Mouse (Mus musculus) hindbrain, embryonic 16.5 days (tissue): ENCODE results near the gene Fam114a1. TPM values are rescaled to one million over a fixed set of nuclear protein-coding genes. Genes with fewer than 3 reads are reported as not detected.

Experiments used
- ATAC-seq: fragments of 200-750 bp; cut with Nextera tagmentation; 2 replicates; pipeline ENCODE4 v1.8.0; 2017; ENCODE audit warnings: moderate TSS enrichment, moderate library complexity
- H3K27ac ChIP-seq: fragments of 300-500 bp; sonication (generic); 2 replicates; pipeline ENCODE4 v1.5.1; 2014; ENCODE audit warnings: low read depth, mild to moderate bottlenecking, control low read depth, low read length, moderate library complexity
- H3K27me3 ChIP-seq: fragments of 300-500 bp; sonication (generic); replicated peaks from 2 replicates; pipeline ENCODE4 v1.6.1; 2014; ENCODE audit warnings: low read length; ENCODE audit not compliant: control insufficient read depth, insufficient read depth
- H3K36me3 ChIP-seq: fragments of 300-500 bp; sonication (generic); 2 replicates; pipeline ENCODE4 v1.6.1; 2014; ENCODE audit warnings: mild to moderate bottlenecking, low read length, moderate library complexity, mixed read lengths; ENCODE audit not compliant: control insufficient read depth, insufficient read depth
- H3K4me1 ChIP-seq: fragments of 300-500 bp; sonication (generic); 2 replicates; pipeline ENCODE4 v1.6.1; 2014; ENCODE audit warnings: low read depth, low read length; ENCODE audit not compliant: control insufficient read depth, insufficient read depth
- H3K4me2 ChIP-seq: fragments of 300-500 bp; sonication (generic); 2 replicates; pipeline ENCODE4 v1.6.1; 2014; ENCODE audit warnings: mild to moderate bottlenecking, low read length, control low read depth, moderate library complexity
- H3K4me3 ChIP-seq: fragments of 300-500 bp; sonication (generic); 2 replicates; pipeline ENCODE4 v1.5.1; 2014; ENCODE audit warnings: mild to moderate bottlenecking, low read length, control low read depth, moderate library complexity
- H3K9ac ChIP-seq: fragments of 300-500 bp; sonication (generic); 2 replicates; pipeline ENCODE4 v1.6.1; 2014; ENCODE audit warnings: low read depth, mild to moderate bottlenecking, control low read depth, low read length, moderate library complexity
- H3K9me3 ChIP-seq: fragments of 300-500 bp; sonication (generic); 2 replicates; pipeline ENCODE4 v1.6.1; 2014; ENCODE audit warnings: mild to moderate bottlenecking, low read length, moderate library complexity; ENCODE audit not compliant: control insufficient read depth
- WGBS: fragments of 180-500 bp; shearing (Covaris S2); extraction: QIAGEN DNeasy Blood & Tissue Kit; methylation state at CpG from one replicate; pipeline ENCODE4 v1.1.7; 2014; 5-methylcytosine and 5-hydroxymethylcytosine counted together
- polyA plus RNA-seq: library from polyadenylated mRNA; unstranded; fragments of >200 nt; fragmentation: Nextera tagmentation; extraction: Ambion mirVana; gene quantifications from 2 replicates; pipeline ENCODE4 v1.2.1, GENCODE M21; 2015

Fam114a1 gene
- polyA plus RNA-seq, 1 experiment from 2014 or later = 9.6 TPM

GRCm38 (mm10) chr5:64960857-64961391, 8.9 kb upstream of the Fam114a1 start:
- no peak for ATAC-seq
- no peaks in the 10 kb centered on the region for H3K36me3 ChIP-seq
- 93% methylated on average over 13 of the region's 13 CpGs for WGBS
- H3K4me3 ChIP-seq = no peak overlapping the region
- H3K4me1 ChIP-seq = no peaks in the 10 kb centered on the region
- H3K9me3 ChIP-seq = no peaks in the 10 kb centered on the region
- H3K4me2 ChIP-seq = no peak overlapping the region
- H3K9ac ChIP-seq = no peak overlapping the region
- H3K27ac ChIP-seq = no peak overlapping the region
- no peaks in the 10 kb centered on the region for H3K27me3 ChIP-seq

- no peak overlapping the region for H3K4me2 ChIP-seq
- H3K27ac ChIP-seq = no peak overlapping the region
- no peak for ATAC-seq
- H3K9ac ChIP-seq = no peak overlapping the region
- H3K4me3 ChIP-seq = no peak overlapping the region
- H3K9me3 ChIP-seq = no peaks in the 10 kb centered on the region
- 91% methylated on average over 5 of the region's 5 CpGs for WGBS
- no peaks in the 10 kb centered on the region for H3K27me3 ChIP-seq
- no peaks in the 10 kb centered on the region for H3K4me1 ChIP-seq
- H3K36me3 ChIP-seq = no peaks in the 10 kb centered on the region
Measured at GRCm38 (mm10) chr5:64963271-64963670, 6.6 kb upstream of the Fam114a1 start.

- Histone ChIP-seq H3K27ac (no peak overlapping the region), H3K9ac (no peak overlapping the region), H3K9me3 (no peaks in the 10 kb centered on the region), H3K27me3 (no peaks in the 10 kb centered on the region), H3K4me2 (no peak overlapping the region), H3K36me3 (no peaks in the 10 kb centered on the region), H3K4me3 (no peak overlapping the region), H3K4me1 (no peaks in the 10 kb centered on the region)
- WGBS = 89% methylated on average over 3 of the region's 3 CpGs
- no peak for ATAC-seq
Measured at GRCm38 (mm10) chr5:64963735-64964134, 6.1 kb upstream of the Fam114a1 start.

DNA sequence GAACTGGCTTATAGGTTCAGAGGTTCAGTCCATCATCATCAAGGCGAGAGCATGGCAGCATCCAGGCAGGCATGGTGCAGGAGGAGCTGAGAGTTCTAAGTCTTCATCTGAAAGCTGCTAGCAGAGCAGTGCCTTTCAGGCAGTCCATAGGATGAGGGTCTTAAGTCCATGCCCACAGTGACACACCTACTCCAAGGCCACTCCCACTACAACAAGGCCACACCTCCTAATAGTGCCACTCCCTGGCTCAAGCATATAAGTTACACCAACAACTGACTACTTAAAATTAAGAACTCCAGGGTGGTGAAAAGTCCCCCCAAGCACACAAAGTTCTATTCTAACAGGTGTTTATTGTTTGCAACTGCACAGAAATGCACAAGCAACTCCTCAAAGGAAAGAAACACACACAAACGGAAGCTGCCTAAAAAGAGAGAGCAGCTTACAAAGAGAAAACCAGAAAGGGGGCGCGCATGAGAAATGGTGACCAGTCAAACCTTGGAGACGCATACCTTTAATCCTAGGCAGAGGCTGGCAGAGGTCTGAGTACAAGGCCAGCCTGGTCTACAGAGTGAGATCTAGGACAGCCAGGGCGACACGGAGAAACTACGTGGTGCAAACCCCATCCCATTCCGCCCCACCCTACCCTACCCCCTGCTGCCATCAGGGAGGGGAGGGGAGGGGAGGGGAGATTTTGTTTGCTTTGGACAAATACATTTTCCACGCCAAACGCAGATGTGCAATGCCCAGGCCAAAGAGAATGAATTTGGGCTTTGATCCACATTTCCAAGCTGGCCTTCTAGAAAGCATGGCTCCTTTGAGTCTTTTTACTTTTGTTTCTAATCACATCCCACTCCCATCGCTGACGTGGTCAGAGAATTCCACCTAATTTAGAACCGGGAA, 660 bp upstream of the Fam114a1 start:
- Histone ChIP-seq H3K27me3 (0 out of 2 replicates have a peak, but pooled peaks cover 5% of the 10 kb centered on the region), H3K4me2 (peak overlapping the region; percentile 97), H3K9me3 (no peaks in the 10 kb centered on the region), H3K36me3 (no peaks in the 10 kb centered on the region), H3K9ac (peak overlapping the region; percentile 69), H3K4me3 (peak overlapping the region; percentile 67), H3K4me1 (peaks cover 4% of the 10 kb centered on the region; the same call in 1 of the 2 replicates), H3K27ac (0 out of 2 replicates have a peak overlapping the region, but pooled peaks have one; percentile 29)
- ATAC-seq = peak; percentile 60; the same call in 1 of the 2 replicates
- WGBS = 7% methylated on average over 14 of the region's 14 CpGs

- Histone ChIP-seq H3K4me2 (no peak overlapping the region), H3K36me3 (no peaks in the 10 kb centered on the region), H3K9me3 (no peaks in the 10 kb centered on the region), H3K4me3 (no peak overlapping the region), H3K27ac (no peak overlapping the region), H3K4me1 (no peaks in the 10 kb centered on the region), H3K9ac (no peak overlapping the region), H3K27me3 (0 out of 2 replicates have a peak, but pooled peaks cover 3% of the 10 kb centered on the region)
- 72% methylated on average over 5 of the region's 5 CpGs for WGBS
- no peak for ATAC-seq
Measured at GRCm38 (mm10) chr5:64975121-64975520, 5.2 kb downstream of the Fam114a1 start.

GRCm38 (mm10) chr5:64977128-64977527, 7.3 kb downstream of the Fam114a1 start:
- H3K27ac ChIP-seq = no peak overlapping the region
- no peak overlapping the region for H3K9ac ChIP-seq
- no peaks in the 10 kb centered on the region for H3K4me1 ChIP-seq
- ATAC-seq = no peak
- H3K4me3 ChIP-seq = no peak overlapping the region
- H3K36me3 ChIP-seq = no peaks in the 10 kb centered on the region
- no peaks in the 10 kb centered on the region for H3K9me3 ChIP-seq
- H3K27me3 ChIP-seq = no peaks in the 10 kb centered on the region
- H3K4me2 ChIP-seq = no peak overlapping the region
- WGBS = 66% methylated on average over 8 of the region's 8 CpGs

DNA sequence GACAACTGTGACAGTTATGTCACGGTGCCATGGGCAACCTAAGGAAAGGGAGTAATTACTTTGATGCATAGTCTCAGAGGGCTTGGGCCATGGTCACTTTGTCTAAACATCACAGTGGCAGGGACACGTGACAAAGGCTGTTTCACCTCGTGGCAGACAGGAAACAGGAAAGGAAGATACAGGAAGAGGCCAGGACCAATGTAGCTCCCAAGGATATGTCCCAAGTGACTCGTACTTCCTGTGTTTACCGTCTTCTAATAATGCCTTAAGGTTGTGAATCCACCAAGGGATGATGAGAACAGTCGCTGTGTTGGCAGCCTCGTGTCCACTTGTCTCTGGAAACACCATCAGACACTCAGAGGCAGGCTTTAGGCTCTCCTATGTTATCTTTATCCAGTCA, 16.1 kb downstream of the Fam114a1 start:
- Histone ChIP-seq H3K9ac (no peak overlapping the region), H3K9me3 (no peaks in the 10 kb centered on the region), H3K4me3 (no peak overlapping the region), H3K36me3 (no peaks in the 10 kb centered on the region), H3K27ac (no peak overlapping the region), H3K27me3 (no peaks in the 10 kb centered on the region), H3K4me2 (no peak overlapping the region), H3K4me1 (no peaks in the 10 kb centered on the region)
- no peak for ATAC-seq
- 88% methylated on average over 7 of the region's 7 CpGs for WGBS

DNA sequence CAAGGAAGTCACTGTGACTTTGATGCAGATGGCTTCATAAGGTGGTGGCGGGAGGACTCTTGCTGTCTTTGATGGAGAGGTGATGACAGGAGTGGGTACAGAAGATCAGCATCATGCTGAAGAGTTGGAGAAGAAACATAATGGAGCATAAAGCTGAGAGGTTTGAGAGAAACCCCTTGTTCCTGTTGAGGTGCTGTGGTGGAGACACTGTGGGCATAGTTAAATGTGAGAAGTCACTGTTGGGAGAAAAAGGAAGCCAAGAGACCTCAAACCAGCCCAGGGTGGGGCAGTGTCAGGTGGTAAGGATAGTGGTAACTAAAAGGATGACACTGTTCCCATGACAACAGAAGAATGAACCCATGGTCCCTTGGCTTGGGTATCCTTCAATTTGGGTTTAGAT, 20.1 kb downstream of the Fam114a1 start:
- Histone ChIP-seq H3K9me3 (no peaks in the 10 kb centered on the region), H3K4me1 (no peaks in the 10 kb centered on the region; the same call in 1 of the 2 replicates), H3K4me2 (no peak overlapping the region), H3K4me3 (no peak overlapping the region), H3K9ac (no peak overlapping the region), H3K27ac (no peak overlapping the region), H3K27me3 (no peaks in the 10 kb centered on the region), H3K36me3 (no peaks in the 10 kb centered on the region)
- 100% methylated on average over 1 of the region's 1 CpGs for WGBS
- no peak for ATAC-seq

- no peak overlapping the region for H3K9ac ChIP-seq
- H3K4me3 ChIP-seq = no peak overlapping the region
- no peak overlapping the region for H3K27ac ChIP-seq
- no peaks in the 10 kb centered on the region; the same call in 1 of the 2 replicates for H3K4me1 ChIP-seq
- H3K27me3 ChIP-seq = no peaks in the 10 kb centered on the region
- no peaks in the 10 kb centered on the region for H3K36me3 ChIP-seq
- no peak for ATAC-seq
- WGBS = 48% methylated on average over 8 of the region's 8 CpGs
- H3K9me3 ChIP-seq = no peaks in the 10 kb centered on the region
- no peak overlapping the region for H3K4me2 ChIP-seq
Measured at GRCm38 (mm10) chr5:64992540-64992939, 22.7 kb downstream of the Fam114a1 start.
